Mouse (Mus musculus) left cerebral cortex, adult 11 months (tissue): Measurements from ENCODE around the gene Gm13941.

Source experiments
- DNase-seq: peaks from one replicate; pipeline ENCODE4 v3.0.0; 2022; ENCODE audit warnings: low spot score

Gm13941 gene

DNA sequence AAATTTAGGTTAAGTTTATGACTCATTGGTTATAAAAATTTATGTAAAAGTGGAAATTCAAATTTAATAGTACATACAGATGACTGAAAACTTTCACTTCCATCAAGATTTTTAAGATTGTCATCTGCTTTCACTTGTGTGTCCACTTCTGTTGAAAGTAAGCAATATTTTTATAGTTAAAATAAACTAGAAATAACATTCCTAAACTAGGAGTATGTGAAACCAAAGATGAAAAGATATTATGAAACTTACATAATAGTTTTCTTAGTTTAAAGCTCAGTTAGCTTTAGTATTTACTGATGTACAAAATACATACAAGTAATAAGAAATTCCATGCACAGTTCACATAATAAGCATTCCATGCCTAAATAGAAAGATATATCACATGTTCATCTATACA lies at the start of gene Gm13941:
Gene Gm13941, minus strand, starts transcription at position 101 of the 400 bp plus-strand sequence.
- no peak for DNase-seq

DNA sequence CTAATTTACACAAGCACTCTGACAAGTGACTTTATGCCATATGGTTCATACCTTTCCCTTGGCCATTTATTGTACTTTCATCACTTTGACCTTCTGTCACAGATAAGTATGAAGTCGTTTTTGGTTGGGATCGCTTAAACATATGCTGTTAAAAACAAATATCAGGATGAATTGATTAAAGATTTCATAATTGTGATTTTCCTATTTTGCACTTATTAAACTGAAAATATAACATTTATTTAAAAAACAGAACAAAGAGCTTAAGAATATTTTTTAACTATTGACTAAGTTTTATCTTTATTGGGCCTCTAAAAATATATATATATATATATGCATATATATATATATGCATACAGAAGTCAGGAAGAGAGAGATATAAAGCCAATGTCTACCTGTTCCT lies 47.1 kb upstream of the Gm13941 start, which contains the start of gene Gm15130:
Gene Gm15130, minus strand, starts transcription at position 101 of the 400 bp plus-strand sequence.
- DNase-seq: no peak

DNA sequence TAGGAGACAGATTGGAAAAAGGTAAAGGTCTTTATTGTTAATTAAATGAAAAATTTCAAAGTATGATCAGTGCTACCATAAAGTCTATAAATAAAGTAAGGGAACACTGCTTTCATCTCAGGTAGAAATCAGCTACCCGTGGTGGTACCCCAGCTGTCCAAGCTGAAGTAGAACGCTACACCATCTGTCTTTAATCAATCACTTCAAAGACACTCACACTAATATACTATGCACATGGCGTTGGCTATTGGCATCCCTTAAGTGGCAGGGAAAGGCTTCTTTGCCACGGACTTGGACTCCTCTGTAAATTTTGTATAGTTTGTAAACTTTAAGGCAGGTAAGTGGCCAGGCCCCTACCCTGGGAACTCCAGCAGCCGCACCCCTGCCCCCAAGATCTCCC lies 30.0 kb upstream of the Gm13941 start:
- DNase-seq: no peak

DNA sequence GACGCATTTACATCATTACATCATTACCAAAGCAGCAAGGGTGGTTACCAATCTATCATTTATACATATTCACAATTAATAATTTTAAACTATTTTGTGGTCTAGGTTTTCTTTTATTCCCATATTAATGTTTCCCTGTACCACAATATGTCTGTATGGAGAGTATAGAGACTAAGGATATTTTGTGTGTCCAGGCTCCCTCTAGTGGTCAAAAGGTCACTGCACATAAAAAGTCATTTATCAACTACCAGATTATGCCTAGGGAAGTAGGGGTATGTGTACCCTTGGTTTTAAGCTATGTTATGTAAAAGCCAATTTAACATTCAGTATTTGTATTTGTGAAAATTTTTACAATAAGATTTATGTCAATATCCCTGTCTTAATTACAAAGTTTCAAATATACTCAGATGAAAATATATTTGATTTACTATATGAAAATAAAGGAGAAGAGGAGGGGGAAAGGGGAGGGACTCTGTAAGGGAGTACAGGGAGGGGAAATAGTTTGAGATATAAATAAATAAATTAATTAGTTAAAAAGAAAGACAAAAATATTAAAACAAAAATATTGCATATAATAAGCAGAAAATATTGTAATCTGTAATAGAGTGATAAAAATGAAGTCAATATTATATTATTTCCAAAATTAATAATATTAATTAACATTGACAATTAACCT lies 47.1 kb downstream of the Gm13941 start:
- peak; percentile 12 for DNase-seq
